Comparison of ENCODE assay signal across 9 mouse cellular contexts in the genomic region with DNA sequence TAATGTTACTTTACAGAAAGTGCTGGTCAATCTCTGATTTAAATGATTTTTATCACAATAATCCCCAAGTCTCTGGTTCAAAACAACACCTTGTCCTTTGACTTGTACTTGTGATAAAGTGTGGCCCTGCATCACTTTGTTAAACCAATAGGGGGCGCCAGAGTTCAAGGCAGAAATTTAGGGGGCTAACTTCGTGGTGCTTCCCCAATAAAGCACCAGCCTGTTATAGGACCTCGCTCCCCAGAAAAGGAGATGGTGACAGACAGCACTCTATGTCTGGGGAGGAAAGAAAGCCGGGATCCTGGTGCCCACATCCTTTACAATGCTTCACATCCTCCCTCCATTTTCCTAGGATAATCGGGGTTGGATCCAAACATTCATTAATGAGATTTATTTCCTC.
DNase-seq lines count a peak whose midpoint lies in the region; ATAC-seq and TF ChIP-seq lines count a peak whose summit lies in the region.
"Had no signal": no experiment of that assay in that cellular context is flagged by ENCODE, and none has a peak within 500 bp of the region (broad histone marks: within the 10 kb centered on the region; RNA-seq: fewer than 3 reads in every experiment).

No protein-coding gene starts in this region.

- peak; percentile 80 for TF ChIP-seq CTCF in Patski (IDR thresholded peaks at IDR 0.05)

- POLR2A ChIA-PET in Patski (lab: Charles Lee), result no interaction called here

- H3K27me3 ChIP-seq in Patski, result peaks cover 4% of the 10 kb centered on the region
- H3K27me3 ChIP-seq: neural tube, embryonic 13.5 days had no signal

- no peak for ATAC-seq in Patski
- ATAC-seq in erythroblast, adult 5-6 weeks (replicated peaks; ENCODE audit: low FRiP score, poor library complexity, severe bottlenecking), result no peak

- CTCF ChIA-PET in Patski (lab: Charles Lee), result interaction anchor here (0.9 to 1.6 kb wide), 3 partner anchors 11 to 311 kb away, joined by 3 to 4 read pairs (median 3); no protein-coding TSS in a partner anchor

- in situ Hi-C loops in Patski (cut with MboI; ENCODE audit: low pct_unique_long_range_greater_than_20kb), result loop anchor here (10.0 kb wide), 2 partner anchors 317 to 1097 kb away; no protein-coding TSS in a partner anchor

- DNase-seq in embryo, embryonic 9.5 days (ENCODE audit: extremely low spot score), result peak; percentile 38
- no peak for DNase-seq in embryo, embryonic 10 days (ENCODE audit: low spot score)
- DNase-seq in layer of hippocampus, postnatal 10 days (ENCODE audit: low spot score in 2 of 2), result peak; percentile 54 to 61
- no peak for DNase-seq in layer of hippocampus, adult 18-20 months (ENCODE audit: low spot score in 2 of 2)
- DNase-seq in Patski (ENCODE audit: low read depth, low spot score), result no peak
- peak; percentile 54 for DNase-seq in retina, embryonic 14.5 days (ENCODE audit: low spot score)
- DNase-seq in right cerebral cortex, postnatal 4 days, result no peak

Comparison
In these comparisons a context has a peak if more than half of its experiments do, and no peak if none do; other contexts are left out.
1. DNase-seq: peak in embryo, embryonic 9.5 days (single experiment), layer of hippocampus, postnatal 10 days (2 of 2) and retina, embryonic 14.5 days (single experiment); none in embryo, embryonic 10 days (single experiment), layer of hippocampus, adult 18-20 months (0 of 2), Patski (single experiment) and right cerebral cortex, postnatal 4 days (single experiment).